Mouse (Mus musculus): ENCODE measurements around the gene Elf3. TPM values are rescaled to one million over a fixed set of nuclear protein-coding genes. Genes with fewer than 3 reads are reported as not detected.

Elf3 gene
- total and polyA plus RNA-seq, 3 experiments, result 14.6 to 52.1 (median 28.6) TPM

- dilution Hi-C loops (cut with MboI; ENCODE audit: extremely low pct_ligation_motif_present, extremely low pct_unique_long_range_greater_than_20kb, low sequenced_read_pairs) (no loop called here), in situ Hi-C loops (cut with MboI; ENCODE audit: low pct_ligation_motif_present, low pct_unique_long_range_greater_than_20kb, low sequenced_read_pairs) (no loop called here)
- peak; percentile 24 for DNase-seq (ENCODE audit: extremely low read depth)
- Histone ChIP-seq H3K79me2 (replicated peaks; ENCODE audit: control insufficient read depth, extremely low read depth, insufficient read depth, poor library complexity, severe bottlenecking) (peaks cover 8% of the 10 kb centered on the region), H3K36me3 (replicated peaks in 1 of 2; ENCODE audit: control insufficient read depth in 1 of 2, insufficient read depth in 1 of 2, low read length in 1 of 2) (peaks cover 34 to 61% of the 10 kb centered on the region in 2 experiments), H3K9ac (ENCODE audit: insufficient read depth, low read depth) (no peak overlapping the region), H3K4me2 (ENCODE audit: insufficient read depth, low read depth, poor library complexity, severe bottlenecking) (no peak overlapping the region), H3K9me3 (replicated peaks; ENCODE audit: low read length) (no peaks in the 10 kb centered on the region), H3K4me3 (replicated peaks in 1 of 3; ENCODE audit: low read depth in 2 of 3, low read length in 2 of 3, poor library complexity in 1 of 3) (no peak overlapping the region), H3K27ac (ENCODE audit: insufficient read depth, low read depth) (0 out of 2 replicates have a peak overlapping the region, but pooled peaks have one; percentile 5), H3K4me1 (ENCODE audit: control insufficient read depth in 1 of 2, insufficient read depth in 2 of 2) (peaks cover 16 to 35% of the 10 kb centered on the region in 2 experiments; a peak in 3 of 4 replicates), H3K27me3 (replicated peaks) (no peaks in the 10 kb centered on the region)
- TF ChIP-seq RAD21 (IDR thresholded peaks at IDR 0.05; ENCODE audit: low read depth, low read length) (peak; percentile 1), CTCF (conservative IDR thresholded peaks at IDR 0.05 in 1 of 2, IDR thresholded peaks at IDR 0.05 in 1 of 2; ENCODE audit: low read depth in 2 of 2, low read length in 2 of 2) (peak in 1 of 2 experiments; percentile 38; a peak in 1 of 4 replicates), USF1 (IDR thresholded peaks at IDR 0.05; ENCODE audit: low read depth, low read length) (no peak), SMC3 (IDR thresholded peaks at IDR 0.05; ENCODE audit: low read depth, low read length) (peak; percentile 23)
Measured at GRCm38 (mm10) chr1:135262329-135262728, 4.0 kb upstream of the Elf3 start.

- H3K4me2 ChIP-seq (ENCODE audit: insufficient read depth, low read depth, poor library complexity, severe bottlenecking), result no peak overlapping the region
- peaks cover 40 to 61% of the 10 kb centered on the region in 2 experiments for H3K36me3 ChIP-seq (replicated peaks in 1 of 2; ENCODE audit: control insufficient read depth in 1 of 2, insufficient read depth in 1 of 2, low read length in 1 of 2)
- TF ChIP-seq NELFE (IDR thresholded peaks at IDR 0.05; ENCODE audit: low read depth, low read length) (no peak), RCOR1 (conservative IDR thresholded peaks at IDR 0.05; ENCODE audit: low read depth, low read length) (no peak), E2F4 (IDR thresholded peaks at IDR 0.05; ENCODE audit: insufficient replicate concordance, low read depth, low read length) (no peak), POLR2A (IDR thresholded peaks at IDR 0.05; ENCODE audit: low read depth, low read length) (no peak), CHD1 (IDR thresholded peaks at IDR 0.05; ENCODE audit: low read depth, low read length) (no peak), SMC3 (IDR thresholded peaks at IDR 0.05; ENCODE audit: low read depth, low read length) (no peak), MEF2A (IDR thresholded peaks at IDR 0.05; ENCODE audit: borderline replicate concordance, low read depth, low read length) (no peak), PAX5 (IDR thresholded peaks at IDR 0.05; ENCODE audit: low read length) (no peak), RAD21 (IDR thresholded peaks at IDR 0.05; ENCODE audit: low read depth, low read length) (no peak), MYC (IDR thresholded peaks at IDR 0.05; ENCODE audit: low read depth, low read length) (no peak), BHLHE40 (IDR thresholded peaks at IDR 0.05; ENCODE audit: low read depth, low read length) (no peak), ZNF384 (IDR thresholded peaks at IDR 0.05; ENCODE audit: low read depth, low read length) (no peak), CHD2 (IDR thresholded peaks at IDR 0.05; ENCODE audit: low read length) (no peak)
- in situ Hi-C loops (cut with MboI; ENCODE audit: low pct_ligation_motif_present, low pct_unique_long_range_greater_than_20kb, low sequenced_read_pairs), result no loop called here
- no peak overlapping the region for H3K27ac ChIP-seq (ENCODE audit: insufficient read depth, low read depth)
- peaks cover 15% of the 10 kb centered on the region for H3K79me2 ChIP-seq (replicated peaks; ENCODE audit: control insufficient read depth, extremely low read depth, insufficient read depth, poor library complexity, severe bottlenecking)
- dilution Hi-C loops (cut with MboI; ENCODE audit: extremely low pct_ligation_motif_present, extremely low pct_unique_long_range_greater_than_20kb, low sequenced_read_pairs), result no loop called here
- H3K9ac ChIP-seq (ENCODE audit: insufficient read depth, low read depth), result no peak overlapping the region
- no peaks in the 10 kb centered on the region for H3K27me3 ChIP-seq (replicated peaks)
- no peaks in the 10 kb centered on the region for H3K9me3 ChIP-seq (replicated peaks; ENCODE audit: low read length)
- H3K4me3 ChIP-seq (replicated peaks in 1 of 3; ENCODE audit: low read depth in 2 of 3, low read length in 2 of 3, poor library complexity in 1 of 3), result no peak overlapping the region
- H3K4me1 ChIP-seq (ENCODE audit: control insufficient read depth in 1 of 2, insufficient read depth in 2 of 2), result peaks cover 13 to 32% of the 10 kb centered on the region in 2 experiments
- no peak for DNase-seq (ENCODE audit: extremely low read depth)
Measured at GRCm38 (mm10) chr1:135260931-135261330, 2.6 kb upstream of the Elf3 start.

Measured in CH12.LX (cell line).